Mouse (Mus musculus): ENCODE results near the gene Gm8251. TPM values are rescaled to one million over a fixed set of nuclear protein-coding genes. Genes with fewer than 3 reads are reported as not detected.

Gm8251 gene
- polyA plus RNA-seq (2017; shearing (Covaris generic)): 0.13 TPM

GRCm38 (mm10) chr1:44061836-44062235 is at the start of gene Gm8251:
TSS of gene Gm8251 (minus strand) at chr1:44061936.

GRCm38 (mm10) chr1:44102259-44102717 is 40.6 kb upstream of the Gm8251 start, which contains the start of gene Tex30:
TSS of gene Tex30 (minus strand) at chr1:44102441.

GRCm38 (mm10) chr1:44019934-44020333 is 41.8 kb downstream of the Gm8251 start, which contains the start of gene Mettl21c:
TSS of gene Mettl21c (minus strand) at chr1:44020034.

Other genes starting within 250 kb of the Gm8251 start
- gene Uxs1, start 234.1 kb downstream of the Gm8251 start, polyA plus RNA-seq (2017; shearing (Covaris generic)): 16.9 TPM
- gene Tpp2, start 128.3 kb downstream of the Gm8251 start, polyA plus RNA-seq (2017; shearing (Covaris generic)): 190 TPM
- gene Mettl21c, start 41.9 kb downstream of the Gm8251 start, polyA plus RNA-seq (2017; shearing (Covaris generic)): 0.34 TPM
- gene Tex30, start 40.5 kb upstream of the Gm8251 start, polyA plus RNA-seq (2017; shearing (Covaris generic)): 42.6 TPM
- gene Kdelc1, start 56.9 kb upstream of the Gm8251 start, polyA plus RNA-seq (2017; shearing (Covaris generic)): 17.4 TPM
- gene Bivm, start 57.0 kb upstream of the Gm8251 start, polyA plus RNA-seq (2017; shearing (Covaris generic)): 11.7 TPM
- gene Ercc5, start 85.8 kb upstream of the Gm8251 start, polyA plus RNA-seq (2017; shearing (Covaris generic)): 26.8 TPM
- gene Mettl21e, start 157.0 kb upstream of the Gm8251 start, polyA plus RNA-seq (2017; shearing (Covaris generic)): not detected